Mouse (Mus musculus): ENCODE results near the gene Mrpl20.
"Not testable (repeated sequence)": the region's sequence is repeated elsewhere in the genome, so short reads cannot be mapped to it uniquely, and the experiment has no call there.

Mrpl20 gene

GRCm38 (mm10) chr4:155783486-155784080 lies 19.1 kb upstream of the Mrpl20 start:
- DNase-seq (ENCODE audit: low read depth), result no peak

GRCm38 (mm10) chr4:155784081-155784701 lies 18.5 kb upstream of the Mrpl20 start:
- peak; percentile 76 for DNase-seq (ENCODE audit: low read depth)

GRCm38 (mm10) chr4:155785246-155785645 lies 17.4 kb upstream of the Mrpl20 start:
- no peak for DNase-seq (ENCODE audit: low read depth)

GRCm38 (mm10) chr4:155785819-155786218 lies 16.9 kb upstream of the Mrpl20 start, which contains the start of gene Tmem88b:
TSS of gene Tmem88b (minus strand) at chr4:155785874.
- DNase-seq (ENCODE audit: low read depth), result peak; percentile 48

GRCm38 (mm10) chr4:155788300-155788699 lies 14.4 kb upstream of the Mrpl20 start:
- peak; percentile 44 for DNase-seq (ENCODE audit: low read depth)

GRCm38 (mm10) chr4:155788833-155789232 lies 13.8 kb upstream of the Mrpl20 start:
- DNase-seq (ENCODE audit: low read depth), result not testable (repeated sequence)

- DNase-seq (ENCODE audit: low read depth), result no peak
These were observed 12.6 kb upstream of the Mrpl20 start, which contains the start of gene Ankrd65 for GRCm38 (mm10) chr4:155790021-155790489. TSS of gene Ankrd65 (plus strand) at chr4:155790439.

- no peak for DNase-seq (ENCODE audit: low read depth)
These were observed 12.0 kb upstream of the Mrpl20 start for GRCm38 (mm10) chr4:155790650-155791161.

GRCm38 (mm10) chr4:155791240-155791933 lies 11.3 kb upstream of the Mrpl20 start:
- DNase-seq (ENCODE audit: low read depth), result no peak

- no peak for DNase-seq (ENCODE audit: low read depth)
These were observed 8.9 kb upstream of the Mrpl20 start for GRCm38 (mm10) chr4:155793730-155794129.

GRCm38 (mm10) chr4:155802075-155802474 lies 603 bp upstream of the Mrpl20 start:
- no peak for DNase-seq (ENCODE audit: low read depth)

GRCm38 (mm10) chr4:155803340-155804041 lies 813 bp downstream of the Mrpl20 start:
- peak; percentile 97 for DNase-seq (ENCODE audit: low read depth)

GRCm38 (mm10) chr4:155807841-155808240 lies 5.2 kb downstream of the Mrpl20 start:
- DNase-seq (ENCODE audit: low read depth), result no peak

- peak; percentile 97 for DNase-seq (ENCODE audit: low read depth)
These were observed 9.4 kb downstream of the Mrpl20 start, which contains the start of gene Ccnl2 for GRCm38 (mm10) chr4:155811929-155812664. TSS of gene Ccnl2 (plus strand) at chr4:155812489.

GRCm38 (mm10) chr4:155812665-155813181 lies 10.0 kb downstream of the Mrpl20 start:
- DNase-seq (ENCODE audit: low read depth), result peak; percentile 70

GRCm38 (mm10) chr4:155817533-155817932 lies 14.9 kb downstream of the Mrpl20 start:
- no peak for DNase-seq (ENCODE audit: low read depth)

GRCm38 (mm10) chr4:155821025-155821424 lies 18.3 kb downstream of the Mrpl20 start:
- peak; percentile 69 for DNase-seq (ENCODE audit: low read depth)

- no peak for DNase-seq (ENCODE audit: low read depth)
These were observed 20.8 kb downstream of the Mrpl20 start for GRCm38 (mm10) chr4:155823443-155823842.

- DNase-seq (ENCODE audit: low read depth), result no peak
These were observed 27.2 kb downstream of the Mrpl20 start for GRCm38 (mm10) chr4:155829866-155830265.

- peak; percentile 54 for DNase-seq (ENCODE audit: low read depth)
These were observed 27.9 kb downstream of the Mrpl20 start for GRCm38 (mm10) chr4:155830596-155830995.

GRCm38 (mm10) chr4:155831205-155831766 lies 28.6 kb downstream of the Mrpl20 start, which contains the start of gene Aurkaip1:
TSS of gene Aurkaip1 (plus strand) at chr4:155831272.
- DNase-seq (ENCODE audit: low read depth), result peak; percentile 97
